Mouse (Mus musculus) ES-Bruce4 (cell line): Measurements from ENCODE around the gene Cyp2t4.

ENCODE experiments used
- CTCF ChIP-seq: IDR thresholded peaks from one replicate; pipeline ENCODE4 v1.8.1; 2011; ENCODE audit warnings: low read depth, low read length
- POLR2A ChIP-seq: IDR thresholded peaks from one replicate; pipeline ENCODE4 v1.8.1; 2011; ENCODE audit warnings: low read length; ENCODE audit not compliant: insufficient read depth

GRCm38 (mm10) chr7:27104882-27105281 lies 48.6 kb upstream of the Cyp2t4 start:
- TF ChIP-seq CTCF (no peak), POLR2A (no peak)
